Mouse (Mus musculus) erythroid progenitor cell, adult 5-6 weeks (primary cell): Measurements from ENCODE around the gene Gpx8. TPM values are rescaled to one million over a fixed set of nuclear protein-coding genes. Genes with fewer than 3 reads are reported as not detected.

ENCODE experiments used
- ATAC-seq: replicated peaks from 2 replicates; pipeline ENCODE4 v1.8.0; 2016; ENCODE audit warnings: moderate number of reproducible peaks, mild to moderate bottlenecking, moderate TSS enrichment, inconsistent platforms; ENCODE audit not compliant: poor library complexity, low FRiP score, severe bottlenecking
- total RNA-seq, 2 experiments: library from RNA; stranded (forward) in 1 of 2; stranded (reverse) in 1 of 2; fragments of 150-400 nt in 1 of 2; fragments of 186-747, 209-891 nt in 1 of 2; gene quantifications; 2 replicates each; pipeline versions ENCODE4 v1.2.3 to v1.2.4; 2015 to 2017; ENCODE audit warnings: low replicate concordance in 2 of 2

Gpx8 gene
- total RNA-seq (2015; ENCODE audit: low replicate concordance) (5.4 TPM in 1 of 2 replicates, not detected in the other), total RNA-seq (2017; ENCODE audit: low replicate concordance) (3.9 TPM in 1 of 2 replicates, not detected in the other)

GRCm38 (mm10) chr13:113046211-113046883, at the start of gene Gpx8:
TSS of gene Gpx8 (minus strand) at chr13:113046410.
- no peak for ATAC-seq

- no peak for ATAC-seq
Observed at GRCm38 (mm10) chr13:113094618-113095017, 48.4 kb upstream of the Gpx8 start.

- ATAC-seq, result no peak
Observed at GRCm38 (mm10) chr13:113090489-113090888, 44.3 kb upstream of the Gpx8 start.

- no peak for ATAC-seq
Observed at GRCm38 (mm10) chr13:113087226-113088017, 41.2 kb upstream of the Gpx8 start.

GRCm38 (mm10) chr13:113084732-113085131, 38.5 kb upstream of the Gpx8 start:
- no peak for ATAC-seq

GRCm38 (mm10) chr13:113082101-113082500, 35.9 kb upstream of the Gpx8 start:
- no peak for ATAC-seq

GRCm38 (mm10) chr13:113079021-113079420, 32.8 kb upstream of the Gpx8 start:
- no peak for ATAC-seq

GRCm38 (mm10) chr13:113064542-113064941, 18.3 kb upstream of the Gpx8 start:
- no peak for ATAC-seq

GRCm38 (mm10) chr13:113061746-113062145, 15.5 kb upstream of the Gpx8 start:
- no peak for ATAC-seq

- no peak for ATAC-seq
Observed at GRCm38 (mm10) chr13:113055826-113056225, 9.6 kb upstream of the Gpx8 start.

- no peak for ATAC-seq
Observed at GRCm38 (mm10) chr13:113054230-113054629, 8.0 kb upstream of the Gpx8 start.

- no peak for ATAC-seq
Observed at GRCm38 (mm10) chr13:113047647-113048046, 1.4 kb upstream of the Gpx8 start.

GRCm38 (mm10) chr13:113047018-113047417, 808 bp upstream of the Gpx8 start:
- ATAC-seq, result no peak

GRCm38 (mm10) chr13:113045458-113046110, 626 bp downstream of the Gpx8 start:
- ATAC-seq, result no peak

GRCm38 (mm10) chr13:113044876-113045275, 1.3 kb downstream of the Gpx8 start:
- no peak for ATAC-seq

- peak; percentile 49; the same call in 1 of the 2 replicates for ATAC-seq
Observed at GRCm38 (mm10) chr13:113035852-113036251, 10.4 kb downstream of the Gpx8 start.

- peak; percentile 59; the same call in 1 of the 2 replicates for ATAC-seq
Observed at GRCm38 (mm10) chr13:113034950-113035421, 11.2 kb downstream of the Gpx8 start, which contains the start of gene Cdc20b. TSS of gene Cdc20b (plus strand) at chr13:113035111.

- no peak for ATAC-seq
Observed at GRCm38 (mm10) chr13:113034271-113034886, 11.8 kb downstream of the Gpx8 start.

GRCm38 (mm10) chr13:113032831-113033230, 13.4 kb downstream of the Gpx8 start:
- no peak for ATAC-seq
